Mouse (Mus musculus) kidney, adult 9 months (tissue): ENCODE data around the gene Gm20835.
"Not testable (repeated sequence)": the region's sequence is repeated elsewhere in the genome, so short reads cannot be mapped to it uniquely, and the experiment has no call there.

ENCODE experiments used
- DNase-seq: peaks from one replicate; pipeline ENCODE4 v3.0.0; 2022

Gene Gm20835

DNA sequence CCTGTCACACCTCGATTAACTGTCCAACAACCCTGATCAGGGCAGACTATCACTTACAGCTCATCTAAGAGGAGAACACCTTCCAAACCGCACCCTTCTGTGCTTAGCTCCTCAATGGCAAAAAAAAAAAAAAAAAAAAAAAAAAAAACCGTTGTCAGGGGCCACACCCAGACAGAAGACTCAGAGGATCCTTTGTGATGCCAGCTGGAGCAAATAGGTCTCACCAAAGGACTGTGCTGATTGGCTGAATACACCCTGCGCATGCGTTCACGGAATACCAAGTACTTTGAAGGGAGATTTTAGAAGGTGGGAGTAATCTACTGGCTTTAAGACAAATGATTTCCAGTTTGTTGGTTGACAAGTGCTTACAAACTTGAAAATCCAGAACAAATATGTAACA is at the start of gene Gm20835:
Gm20835 (minus strand) TSS at position 101 of the 400 bp plus-strand sequence.
- DNase-seq, result not testable (repeated sequence)
